Mouse (Mus musculus) heart, embryonic 10.5 days (tissue): ENCODE results near the gene Atg4a-ps. TPM values are rescaled to one million over a fixed set of nuclear protein-coding genes. Genes with fewer than 3 reads are reported as not detected.
A peak's percentile ranks its signal among the peaks of the same experiment; 100 is the strongest.
"Not testable (repeated sequence)": the region's sequence is repeated elsewhere in the genome, so short reads cannot be mapped to it uniquely, and the experiment has no call there.

Experiments
- DNase-seq: peaks from one replicate; pipeline ENCODE4 v3.0.0-alpha.2; 2017; ENCODE audit warnings: low spot score
- H3K27ac ChIP-seq: fragments of 300-500 bp; sonication (generic); 2 replicates; pipeline ENCODE4 v1.5.1; 2016; ENCODE audit warnings: mild to moderate bottlenecking
- H3K27me3 ChIP-seq: fragments of 300-500 bp; sonication (generic); 2 replicates; pipeline ENCODE4 v1.6.1; 2016; ENCODE audit warnings: mild to moderate bottlenecking; ENCODE audit not compliant: poor library complexity, insufficient read depth, severe bottlenecking
- H3K36me3 ChIP-seq: fragments of 300-500 bp; sonication (generic); 2 replicates; pipeline ENCODE4 v1.6.1; 2016; ENCODE audit warnings: mild to moderate bottlenecking, moderate library complexity
- H3K4me1 ChIP-seq: fragments of 300-500 bp; sonication (generic); 2 replicates; pipeline ENCODE4 v1.6.1; 2016; ENCODE audit warnings: mild to moderate bottlenecking
- H3K4me3 ChIP-seq: fragments of 300-500 bp; sonication (generic); 2 replicates; pipeline ENCODE4 v1.5.1; 2016; ENCODE audit warnings: mild to moderate bottlenecking, moderate library complexity
- H3K9me3 ChIP-seq: fragments of 300-500 bp; sonication (generic); 2 replicates; pipeline ENCODE4 v1.6.1; 2016; ENCODE audit warnings: mild to moderate bottlenecking, moderate library complexity
- WGBS: fragments of 180-500 bp; shearing (Covaris S2); methylation state at CpG from one replicate; pipeline ENCODE4 v1.1.7; 2016; 5-methylcytosine and 5-hydroxymethylcytosine counted together
- polyA plus RNA-seq: library from polyadenylated mRNA; unstranded; fragments of >200 nt; fragmentation: Nextera tagmentation; extraction: Ambion mirVana; gene quantifications from 2 replicates; pipeline ENCODE4 v1.2.1, GENCODE M21; 2016

The Atg4a-ps gene
- 0.14 and 0.15 TPM in 2 replicates for polyA plus RNA-seq

- not testable (repeated sequence) for DNase-seq, H3K4me3 ChIP-seq, H3K9me3 ChIP-seq, H3K27me3 ChIP-seq, H3K27ac ChIP-seq, H3K4me1 ChIP-seq, H3K36me3 ChIP-seq
- WGBS, result 81% methylated on average over 2 of the region's 2 CpGs
Measured at GRCm38 (mm10) chr3:103645968-103646367, at the start of gene Atg4a-ps. TSS of gene Atg4a-ps (minus strand) at chr3:103646068.

- no peaks in the 10 kb centered on the region for H3K9me3 ChIP-seq
- WGBS, result 62% methylated on average over 3 of the region's 3 CpGs
- no peaks in the 10 kb centered on the region for H3K4me1 ChIP-seq
- no peak for DNase-seq
- no peak overlapping the region for H3K4me3 ChIP-seq
- H3K27me3 ChIP-seq, result no peaks in the 10 kb centered on the region
- no peaks in the 10 kb centered on the region for H3K36me3 ChIP-seq
- no peak overlapping the region for H3K27ac ChIP-seq
Measured at GRCm38 (mm10) chr3:103695556-103695955, 49.7 kb upstream of the Atg4a-ps start.

DNA sequence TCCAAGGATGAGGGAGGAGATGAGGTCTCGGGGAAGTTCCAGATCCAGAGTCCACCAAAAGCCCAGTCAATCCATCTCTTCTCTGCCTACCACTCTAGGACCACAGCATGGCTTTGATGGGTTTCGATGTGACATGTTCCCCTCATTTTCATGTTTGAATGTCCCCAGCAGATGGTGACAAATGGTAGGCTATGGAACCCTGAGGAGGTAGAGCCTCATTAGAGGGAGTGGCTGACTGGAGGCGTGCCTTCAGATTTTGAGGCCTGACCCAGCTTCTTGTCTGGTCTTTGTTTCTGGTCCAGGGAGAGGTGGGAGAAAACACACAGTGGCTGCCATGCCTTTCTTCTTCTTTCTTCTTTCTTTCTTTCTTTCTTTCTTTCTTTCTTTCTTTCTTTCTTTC is 44.6 kb upstream of the Atg4a-ps start:
- no peak overlapping the region for H3K27ac ChIP-seq
- H3K9me3 ChIP-seq, result no peaks in the 10 kb centered on the region
- WGBS, result 59% methylated on average over 3 of the region's 3 CpGs
- no peak for DNase-seq
- H3K27me3 ChIP-seq, result no peaks in the 10 kb centered on the region
- no peak overlapping the region for H3K4me3 ChIP-seq
- no peaks in the 10 kb centered on the region for H3K4me1 ChIP-seq
- H3K36me3 ChIP-seq, result no peaks in the 10 kb centered on the region

DNA sequence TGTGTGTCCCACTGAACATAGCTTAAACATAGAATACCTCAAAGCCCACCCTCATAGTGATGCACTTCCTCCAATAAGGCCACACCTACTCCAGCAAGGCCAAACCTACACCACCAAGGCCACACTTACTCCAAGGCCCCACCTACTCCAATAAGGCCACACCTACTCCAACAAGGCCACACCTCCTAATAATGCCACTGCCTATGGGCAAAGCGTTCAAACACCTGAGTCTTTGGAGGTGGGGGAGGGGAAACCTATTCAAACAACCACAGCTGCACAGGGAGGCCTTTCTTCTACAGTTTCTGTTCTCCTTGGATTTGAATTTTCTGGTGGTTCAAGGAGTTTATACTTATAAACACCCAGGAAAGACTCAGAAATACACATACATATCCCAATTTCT is 43.2 kb upstream of the Atg4a-ps start:
- WGBS, result 67% methylated on average over 1 of the region's 1 CpGs
- Histone ChIP-seq H3K4me1 (no peaks in the 10 kb centered on the region), H3K4me3 (no peak overlapping the region), H3K9me3 (no peaks in the 10 kb centered on the region), H3K27me3 (no peaks in the 10 kb centered on the region; the same call in 1 of the 2 replicates), H3K27ac (no peak overlapping the region), H3K36me3 (no peaks in the 10 kb centered on the region)
- no peak for DNase-seq

DNA sequence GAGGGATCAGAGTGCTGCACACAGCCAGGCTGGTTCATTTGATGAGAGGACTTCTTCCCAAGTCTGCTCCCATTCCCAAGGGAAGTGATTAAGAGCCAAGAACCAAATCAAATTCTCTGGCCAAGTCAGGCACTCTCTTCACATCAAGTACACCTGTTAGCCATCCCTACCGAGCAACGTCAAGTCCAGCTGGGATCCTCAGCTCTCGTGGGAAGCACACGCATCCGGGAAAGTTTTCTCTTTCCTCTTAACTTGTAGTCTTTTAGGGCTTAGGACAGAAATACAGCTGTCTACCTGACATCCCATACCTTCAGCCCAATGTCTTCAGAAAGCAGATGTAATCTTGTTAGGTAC is 38.1 kb upstream of the Atg4a-ps start:
- DNase-seq, result no peak
- Histone ChIP-seq H3K27ac (no peak overlapping the region), H3K4me3 (no peak overlapping the region), H3K4me1 (peaks cover 12% of the 10 kb centered on the region), H3K27me3 (peaks cover 8% of the 10 kb centered on the region; the same call in 1 of the 2 replicates), H3K9me3 (no peaks in the 10 kb centered on the region), H3K36me3 (no peaks in the 10 kb centered on the region)
- 30% methylated on average over 5 of the region's 5 CpGs for WGBS

DNA sequence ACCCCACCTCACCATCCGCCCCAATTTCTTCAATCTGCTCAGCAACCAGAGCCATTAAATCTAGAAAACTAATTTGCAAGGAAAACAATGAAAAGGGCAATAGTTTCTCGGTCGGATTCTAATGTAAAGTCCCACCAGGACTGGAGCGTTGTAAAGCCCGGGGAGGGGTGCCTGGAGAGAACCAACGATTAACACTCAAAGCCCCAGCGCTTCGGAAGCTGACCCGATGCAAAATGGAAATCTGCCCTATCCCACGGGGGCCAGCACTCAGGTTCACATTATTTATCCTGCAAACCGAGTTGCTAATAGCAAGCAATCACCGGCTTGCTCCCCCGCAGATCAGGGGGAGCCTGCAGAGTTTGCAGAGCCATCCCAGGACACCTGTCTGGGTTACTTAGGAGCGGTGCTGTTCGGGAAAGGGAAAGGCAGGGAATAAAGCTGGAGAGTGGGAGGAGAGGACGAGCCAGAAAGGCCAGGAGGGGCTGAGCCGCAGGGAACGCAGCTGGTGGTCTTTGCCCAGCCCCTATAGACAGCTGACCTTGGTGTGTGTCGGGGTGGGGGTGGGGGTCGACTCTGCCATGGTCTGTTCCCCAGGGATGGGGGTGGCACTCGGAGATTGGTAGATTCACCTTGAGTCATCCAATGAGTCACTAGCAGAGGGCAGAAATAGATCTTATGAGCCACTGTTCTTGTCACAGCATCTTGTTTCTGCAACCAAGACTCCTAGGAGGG is 37.5 kb upstream of the Atg4a-ps start:
- 7% methylated on average over 21 of the region's 21 CpGs for WGBS
- peaks cover 12% of the 10 kb centered on the region for H3K4me1 ChIP-seq
- DNase-seq, result no peak
- H3K4me3 ChIP-seq, result peak overlapping the region; percentile 47
- no peaks in the 10 kb centered on the region for H3K9me3 ChIP-seq
- H3K27ac ChIP-seq, result no peak overlapping the region
- no peaks in the 10 kb centered on the region for H3K36me3 ChIP-seq
- H3K27me3 ChIP-seq, result peaks cover 8% of the 10 kb centered on the region; the same call in 1 of the 2 replicates

GRCm38 (mm10) chr3:103682473-103682872 is 36.6 kb upstream of the Atg4a-ps start:
- H3K27ac ChIP-seq, result no peak overlapping the region
- 47% methylated on average over 4 of the region's 4 CpGs for WGBS
- H3K9me3 ChIP-seq, result no peaks in the 10 kb centered on the region
- H3K4me1 ChIP-seq, result peaks cover 12% of the 10 kb centered on the region
- H3K27me3 ChIP-seq, result peaks cover 8% of the 10 kb centered on the region; the same call in 1 of the 2 replicates
- no peaks in the 10 kb centered on the region for H3K36me3 ChIP-seq
- DNase-seq, result no peak
- no peak overlapping the region for H3K4me3 ChIP-seq

GRCm38 (mm10) chr3:103678811-103679210 is 32.9 kb upstream of the Atg4a-ps start:
- Histone ChIP-seq H3K36me3 (no peaks in the 10 kb centered on the region), H3K27ac (no peak overlapping the region), H3K4me1 (peaks cover 10% of the 10 kb centered on the region), H3K27me3 (peaks cover 7% of the 10 kb centered on the region; the same call in 1 of the 2 replicates), H3K9me3 (no peaks in the 10 kb centered on the region), H3K4me3 (no peak overlapping the region)
- WGBS, result 50% methylated on average over 6 of the region's 6 CpGs
- DNase-seq, result no peak

- Histone ChIP-seq H3K4me3 (no peak overlapping the region), H3K27me3 (no peaks in the 10 kb centered on the region), H3K36me3 (no peaks in the 10 kb centered on the region), H3K9me3 (no peaks in the 10 kb centered on the region), H3K4me1 (peaks cover 9% of the 10 kb centered on the region), H3K27ac (no peak overlapping the region)
- no peak for DNase-seq
- WGBS, result 11% methylated on average over 7 of the region's 7 CpGs
Measured at GRCm38 (mm10) chr3:103672716-103673115, 26.8 kb upstream of the Atg4a-ps start.

GRCm38 (mm10) chr3:103672113-103672512 is 26.2 kb upstream of the Atg4a-ps start:
- H3K4me3 ChIP-seq, result no peak overlapping the region
- H3K4me1 ChIP-seq, result peaks cover 9% of the 10 kb centered on the region
- H3K27ac ChIP-seq, result no peak overlapping the region
- no peaks in the 10 kb centered on the region for H3K27me3 ChIP-seq
- H3K9me3 ChIP-seq, result no peaks in the 10 kb centered on the region
- no peak for DNase-seq
- H3K36me3 ChIP-seq, result no peaks in the 10 kb centered on the region
- WGBS, result 78% methylated on average over 4 of the region's 4 CpGs

DNA sequence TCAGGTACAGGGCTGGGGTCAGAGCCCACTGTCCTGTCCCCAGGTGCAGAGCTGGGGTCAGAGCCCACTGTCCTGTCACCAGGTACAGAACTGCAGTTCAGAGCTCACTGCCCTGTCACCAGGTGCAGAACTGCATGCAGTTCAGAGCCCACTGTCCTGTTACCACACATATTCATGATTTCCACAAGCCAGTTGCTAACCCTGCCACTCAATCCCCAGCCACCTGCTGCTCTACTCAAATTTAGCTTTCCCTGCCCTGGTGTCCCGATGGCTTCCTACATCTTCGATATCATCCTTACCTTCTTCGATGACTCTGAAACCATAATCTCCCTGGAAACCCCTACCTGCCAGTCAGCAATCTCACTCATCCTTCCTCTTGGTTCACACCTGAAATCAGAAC is 17.5 kb upstream of the Atg4a-ps start:
- Histone ChIP-seq H3K4me1 (peaks cover 10% of the 10 kb centered on the region), H3K36me3 (no peaks in the 10 kb centered on the region), H3K9me3 (no peaks in the 10 kb centered on the region), H3K27me3 (no peaks in the 10 kb centered on the region), H3K27ac (no peak overlapping the region), H3K4me3 (no peak overlapping the region)
- 96% methylated on average over 3 of the region's 3 CpGs for WGBS
- no peak for DNase-seq

- WGBS, result 85% methylated on average over 8 of the region's 8 CpGs
- no peak overlapping the region for H3K4me3 ChIP-seq
- peaks cover 23% of the 10 kb centered on the region for H3K4me1 ChIP-seq
- no peaks in the 10 kb centered on the region for H3K27me3 ChIP-seq
- no peak overlapping the region for H3K27ac ChIP-seq
- H3K36me3 ChIP-seq, result no peaks in the 10 kb centered on the region
- H3K9me3 ChIP-seq, result no peaks in the 10 kb centered on the region
- no peak for DNase-seq
Measured at GRCm38 (mm10) chr3:103661714-103662113, 15.8 kb upstream of the Atg4a-ps start.

DNA sequence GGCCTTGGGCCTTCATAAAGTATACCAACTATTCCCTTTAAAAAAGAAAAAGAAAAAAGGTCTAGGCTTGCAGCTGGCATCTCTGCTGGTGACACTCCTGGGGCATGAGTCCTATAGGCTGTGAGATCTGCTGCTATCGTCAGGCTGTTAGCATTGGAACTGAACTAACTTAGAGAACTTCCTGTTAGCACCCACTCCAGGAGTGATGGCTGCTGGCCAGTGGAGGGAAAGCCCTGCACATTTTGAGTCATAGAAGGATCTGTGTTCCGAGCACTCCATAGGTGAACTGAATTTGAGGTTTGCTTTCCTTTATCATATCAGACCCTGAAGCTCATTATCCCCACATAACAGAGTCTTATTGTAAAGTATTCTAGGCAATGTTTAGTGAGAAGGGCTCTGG is 14.1 kb upstream of the Atg4a-ps start:
- Histone ChIP-seq H3K4me3 (no peak overlapping the region), H3K36me3 (no peaks in the 10 kb centered on the region), H3K9me3 (no peaks in the 10 kb centered on the region), H3K27me3 (no peaks in the 10 kb centered on the region), H3K27ac (no peak overlapping the region), H3K4me1 (peaks cover 23% of the 10 kb centered on the region)
- WGBS, result 41% methylated on average over 2 of the region's 2 CpGs
- DNase-seq, result no peak

DNA sequence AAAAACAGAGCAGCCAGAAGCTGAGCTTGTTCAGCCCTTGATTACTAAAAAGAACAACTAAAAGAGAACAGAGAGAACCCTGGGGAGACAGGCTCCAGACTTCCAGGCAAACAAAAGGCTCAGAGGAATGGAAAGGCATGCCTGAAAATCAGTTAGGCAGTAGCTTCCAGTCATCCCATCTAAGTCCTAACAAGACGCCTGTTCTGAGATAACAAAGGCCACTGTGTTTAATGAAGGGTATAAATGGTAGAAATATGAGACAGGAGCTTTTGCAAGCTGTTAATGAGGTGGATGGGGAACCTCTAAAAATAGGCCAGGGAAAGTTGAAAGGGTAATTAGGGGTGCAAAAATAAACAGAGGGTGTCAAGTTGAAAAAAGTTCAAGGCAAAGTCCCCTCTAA is 4.5 kb upstream of the Atg4a-ps start:
- H3K4me1 ChIP-seq, result no peaks in the 10 kb centered on the region
- WGBS, result 49% methylated on average over 1 of the region's 1 CpGs
- no peaks in the 10 kb centered on the region for H3K9me3 ChIP-seq
- no peak overlapping the region for H3K4me3 ChIP-seq
- H3K27ac ChIP-seq, result no peak overlapping the region
- no peaks in the 10 kb centered on the region for H3K27me3 ChIP-seq
- no peaks in the 10 kb centered on the region for H3K36me3 ChIP-seq
- no peak for DNase-seq
